Mouse (Mus musculus) E14TG2a.4 (cell line): ENCODE data around the gene Hsd17b2.

Experiments
- CTCF ChIP-seq: conservative IDR thresholded peaks from 2 replicates; pipeline ENCODE4 v1.5.1; 2014; ENCODE audit warnings: low read length
- NANOG ChIP-seq: IDR thresholded peaks from 2 replicates; pipeline ENCODE4 v1.6.1; 2014; ENCODE audit warnings: borderline replicate concordance, low read length, mixed read lengths
- POU5F1 ChIP-seq: IDR thresholded peaks from 2 replicates; pipeline ENCODE4 v1.6.1; 2014; ENCODE audit warnings: low read length, borderline replicate concordance

GRCm38 (mm10) chr8:117801443-117802298, 100.0 kb downstream of the Hsd17b2 start, which contains the start of gene Mphosph6:
- TF ChIP-seq CTCF (no peak), NANOG (no peak), POU5F1 (no peak)
